Mouse (Mus musculus): ENCODE measurements at regions not wholly inside any gene's neighbourhood (a gene's known extent, or its start where the extent isn't known, plus 50 kb on each side); places are given as distances from the start of the nearest gene placed in this dataset.

DNA sequence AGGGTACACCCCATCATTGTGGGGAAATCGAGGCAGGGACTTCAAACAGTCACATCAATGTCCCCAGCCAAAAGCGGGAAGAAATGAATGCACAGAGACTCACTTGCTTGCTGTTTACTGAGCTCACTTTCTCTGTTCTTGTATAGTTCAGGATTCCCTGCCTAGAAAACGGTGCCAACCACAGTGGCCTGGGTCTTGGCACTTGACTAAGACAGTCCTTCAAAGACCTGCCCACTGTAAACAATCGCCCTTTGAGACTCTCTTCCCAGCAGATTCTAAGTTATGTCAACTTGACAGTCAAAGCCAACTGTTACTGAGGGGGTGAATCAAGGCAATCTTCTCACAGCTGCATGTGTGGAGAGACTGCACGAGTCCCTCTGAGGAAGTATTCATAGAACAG, 76.8 kb upstream of the Kcnj15 start:
- in situ Hi-C loops (cut with MboI; ENCODE audit: low pct_unique_long_range_greater_than_20kb in 1 of 2, low sequenced_read_pairs in 2 of 2, unreplicated experiment in 1 of 2), result no loop called here

DNA sequence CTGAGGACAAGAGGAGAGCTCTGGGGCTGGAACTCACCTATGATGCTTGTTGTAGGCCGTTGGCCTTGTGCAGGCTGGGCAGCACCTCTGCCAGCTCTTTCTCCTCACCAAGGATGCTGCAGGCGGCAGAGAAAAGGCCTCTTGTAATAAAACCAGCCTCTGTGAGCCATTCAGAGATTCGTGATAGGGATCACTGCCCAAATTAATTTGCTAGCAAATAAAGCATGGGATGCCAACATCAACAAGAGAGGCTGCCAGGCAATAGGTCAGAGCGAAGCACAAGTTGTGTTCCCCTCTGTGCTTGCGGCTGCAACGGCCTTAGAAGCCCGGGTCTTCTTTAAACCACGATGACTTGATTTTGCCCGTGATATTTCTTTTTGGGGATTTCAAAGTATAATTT, 72.0 kb upstream of the Kcnj15 start:
- in situ Hi-C loops (cut with MboI; ENCODE audit: low pct_unique_long_range_greater_than_20kb in 1 of 2, low sequenced_read_pairs in 2 of 2, unreplicated experiment in 1 of 2), result no loop called here

DNA sequence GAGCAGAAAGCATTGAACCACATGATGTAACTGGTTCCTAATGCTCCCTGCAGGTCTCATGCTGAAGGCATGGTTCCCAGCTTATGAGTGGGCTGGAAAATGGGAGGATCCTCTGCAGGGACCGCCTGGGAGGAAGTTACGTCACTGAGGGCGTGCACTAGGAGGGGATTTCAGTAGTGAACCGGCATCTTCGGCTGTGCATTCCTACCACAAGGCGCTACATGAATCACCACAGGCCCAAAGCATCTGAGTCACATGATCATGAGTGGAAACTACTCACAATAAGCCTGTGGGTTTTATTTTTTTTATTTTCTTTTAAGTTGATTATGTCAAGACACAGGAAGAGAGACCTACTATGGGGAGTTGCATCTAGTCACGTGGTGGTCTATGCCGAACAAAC, 68.2 kb upstream of the Kcnj15 start:
- in situ Hi-C loops (cut with MboI; ENCODE audit: low pct_unique_long_range_greater_than_20kb in 1 of 2, low sequenced_read_pairs in 2 of 2, unreplicated experiment in 1 of 2), result no loop called here

DNA sequence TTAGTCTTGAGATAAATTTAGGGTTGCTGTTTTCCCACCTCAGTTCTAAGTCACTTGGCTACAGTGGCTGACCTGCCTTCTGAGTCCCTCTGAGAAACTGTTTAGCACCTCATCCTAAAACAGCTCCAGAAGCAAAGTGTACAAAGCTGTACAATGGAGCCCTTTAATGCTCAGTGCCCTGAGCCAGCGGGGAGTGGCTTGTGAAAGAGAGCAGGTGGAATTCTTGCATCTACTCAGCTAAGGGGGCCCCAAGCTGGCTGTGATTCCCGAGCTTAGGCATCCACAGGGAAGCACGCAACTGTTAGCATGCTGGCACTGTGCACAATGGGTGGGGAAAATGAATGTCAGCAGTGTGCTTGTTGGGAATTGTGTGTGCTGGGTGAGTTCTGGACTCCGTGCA, 63.2 kb upstream of the Kcnj15 start:
- in situ Hi-C loops (cut with MboI; ENCODE audit: low pct_unique_long_range_greater_than_20kb in 1 of 2, low sequenced_read_pairs in 2 of 2, unreplicated experiment in 1 of 2), result no loop called here

DNA sequence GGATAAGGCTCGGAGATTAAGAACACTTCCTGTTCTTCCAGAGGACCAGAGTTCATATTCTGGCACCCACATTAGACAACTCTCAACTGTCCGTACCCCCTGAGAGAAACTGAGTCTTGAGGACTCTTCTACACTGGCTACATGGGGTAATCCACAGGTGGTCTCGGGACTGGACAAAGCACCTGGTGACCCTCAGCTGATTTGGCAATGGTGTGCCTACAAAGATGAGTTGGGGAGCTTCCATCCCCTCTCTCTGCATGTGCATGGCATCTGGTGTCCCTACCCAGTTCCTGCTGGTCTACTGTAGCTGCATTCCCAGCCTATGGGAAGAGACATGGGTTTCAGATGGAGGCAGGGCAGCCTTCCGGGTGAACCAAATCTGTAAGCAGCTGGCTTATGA, 61.2 kb upstream of the Kcnj15 start:
- in situ Hi-C loops (cut with MboI; ENCODE audit: low pct_unique_long_range_greater_than_20kb in 1 of 2, low sequenced_read_pairs in 2 of 2, unreplicated experiment in 1 of 2), result no loop called here

DNA sequence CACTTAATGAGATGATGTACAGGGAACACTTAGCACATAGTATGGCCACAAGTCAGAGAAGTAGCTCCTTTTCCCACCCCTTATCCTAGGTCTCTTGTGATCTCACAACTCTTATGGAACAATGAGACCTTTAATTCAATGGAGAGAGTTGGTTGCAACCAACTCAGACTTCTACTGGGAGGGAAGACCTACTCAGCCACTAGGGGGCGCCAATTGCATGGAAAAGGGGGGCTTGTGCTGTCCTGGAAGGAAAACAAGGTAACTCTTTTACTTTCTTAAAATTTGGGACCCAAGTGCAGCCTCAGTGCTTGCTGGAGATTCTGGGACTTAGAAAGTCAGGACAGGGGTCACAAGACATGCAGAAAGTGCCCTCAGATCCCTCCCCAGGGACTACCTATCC, 60.7 kb upstream of the Kcnj15 start:
- in situ Hi-C loops (cut with MboI; ENCODE audit: low pct_unique_long_range_greater_than_20kb in 1 of 2, low sequenced_read_pairs in 2 of 2, unreplicated experiment in 1 of 2), result no loop called here

DNA sequence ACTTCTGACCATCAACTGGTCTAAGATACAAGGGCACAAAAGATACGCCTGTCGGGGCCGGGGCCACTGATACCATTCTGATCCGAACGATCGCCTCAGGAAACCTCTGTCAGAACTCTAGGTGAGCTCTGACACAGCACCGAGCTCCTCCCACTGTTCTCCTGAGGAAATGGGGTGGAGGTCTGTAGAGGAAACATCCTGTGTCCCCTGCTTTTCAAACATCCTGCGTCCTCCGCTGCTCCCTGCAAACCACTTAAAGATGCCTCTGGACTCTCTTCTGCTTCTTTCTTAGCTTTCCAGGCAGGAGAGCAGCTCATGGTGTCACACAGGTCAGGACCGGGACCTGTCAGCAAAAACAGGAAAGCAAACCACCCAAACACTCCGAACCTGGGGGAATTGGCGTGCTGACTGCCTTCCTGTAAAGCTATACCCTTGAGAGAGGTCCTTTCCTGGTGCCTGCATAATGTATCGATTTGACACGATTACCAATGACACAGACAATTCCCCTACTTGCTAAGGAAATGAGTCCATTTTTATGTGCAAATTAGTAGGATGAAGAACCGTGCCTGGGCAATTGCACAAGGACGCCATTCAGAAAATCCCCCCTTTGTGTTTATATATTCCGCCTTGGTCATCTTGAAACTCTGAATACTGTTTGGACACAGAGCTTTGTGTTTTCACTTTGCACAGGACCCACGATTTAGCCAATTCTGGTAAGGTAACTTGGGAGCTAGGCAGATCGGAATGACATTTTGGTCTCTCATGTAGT, 58.4 kb upstream of the Kcnj15 start:
- in situ Hi-C loops (cut with MboI; ENCODE audit: low pct_unique_long_range_greater_than_20kb in 1 of 2, low sequenced_read_pairs in 2 of 2, unreplicated experiment in 1 of 2), result no loop called here

DNA sequence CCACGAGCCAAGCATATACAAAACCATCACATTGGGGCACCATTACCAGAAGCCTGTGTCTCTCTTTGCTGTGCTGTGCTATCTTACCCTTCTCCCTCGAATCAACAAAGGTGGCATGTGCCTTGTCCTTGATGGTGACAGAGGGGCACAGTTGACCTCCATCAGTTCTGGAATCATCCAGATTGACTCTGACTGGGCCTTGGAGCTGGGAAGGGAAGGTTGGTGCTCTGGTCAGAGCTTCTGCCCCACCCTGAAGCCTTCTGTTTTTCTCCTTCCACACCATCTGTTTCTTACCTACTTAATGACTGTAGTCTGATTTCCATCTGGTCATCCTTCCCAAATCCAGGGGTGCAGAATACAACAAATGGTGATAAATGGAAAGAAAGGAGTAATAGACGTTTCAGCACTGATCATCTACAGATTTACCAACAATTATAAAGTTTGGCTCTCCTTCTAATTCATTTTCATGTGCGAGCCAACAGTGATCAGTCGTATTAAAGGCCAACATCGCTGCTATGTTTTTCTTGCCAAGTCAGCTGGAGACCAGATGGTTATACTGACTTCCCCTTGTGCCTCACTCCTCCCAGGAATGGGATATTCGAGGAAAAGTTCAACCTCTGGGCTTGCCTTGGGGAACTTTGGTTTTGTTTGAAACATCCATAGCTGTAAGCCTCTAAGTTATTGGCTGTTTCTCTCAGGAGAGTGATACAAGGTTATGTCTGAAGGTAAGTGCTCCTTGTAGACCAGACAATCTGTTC, 55.1 kb upstream of the Kcnj15 start:
- in situ Hi-C loops (cut with MboI; ENCODE audit: low pct_unique_long_range_greater_than_20kb in 1 of 2, low sequenced_read_pairs in 2 of 2, unreplicated experiment in 1 of 2), result no loop called here

DNA sequence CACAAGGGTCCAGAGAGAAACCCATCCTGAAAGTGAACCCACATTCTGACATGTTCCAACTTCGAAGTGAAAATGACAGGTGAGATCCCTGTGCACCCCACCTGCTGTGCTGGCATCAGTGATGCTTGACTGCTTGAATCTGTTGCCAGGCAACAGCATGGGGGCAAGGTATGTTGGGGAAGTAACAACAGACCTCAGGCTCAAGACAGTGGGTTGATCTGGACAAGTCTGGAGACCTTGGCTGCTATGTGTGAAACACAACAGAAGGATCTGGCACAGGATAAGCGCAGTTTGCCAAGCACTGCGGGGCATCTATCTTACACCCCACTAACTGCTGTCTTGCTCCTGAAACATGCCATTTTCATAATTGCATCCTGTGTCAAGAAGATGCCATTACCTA, 54.3 kb upstream of the Kcnj15 start:
- in situ Hi-C loops (cut with MboI; ENCODE audit: low pct_unique_long_range_greater_than_20kb in 1 of 2, low sequenced_read_pairs in 2 of 2, unreplicated experiment in 1 of 2), result no loop called here

DNA sequence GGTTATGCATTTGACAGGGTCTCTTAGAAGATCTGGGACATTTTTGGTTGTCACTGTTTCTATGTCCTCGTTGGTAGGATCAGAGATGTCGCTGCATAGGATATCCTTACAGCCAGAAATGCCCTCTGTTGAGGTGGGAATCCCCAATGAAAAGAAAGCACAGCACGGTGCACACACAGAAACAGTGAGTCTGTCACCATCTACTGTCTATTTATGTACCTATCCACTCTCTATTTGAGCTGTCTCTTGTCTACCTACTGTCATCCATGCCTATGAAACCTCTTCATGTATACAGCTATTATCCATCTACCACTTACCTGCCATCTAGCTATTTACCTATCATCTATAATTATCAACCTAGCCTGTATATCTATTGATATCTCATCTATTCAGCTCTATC, 53.6 kb upstream of the Kcnj15 start:
- in situ Hi-C loops (cut with MboI; ENCODE audit: low pct_unique_long_range_greater_than_20kb in 1 of 2, low sequenced_read_pairs in 2 of 2, unreplicated experiment in 1 of 2), result no loop called here

DNA sequence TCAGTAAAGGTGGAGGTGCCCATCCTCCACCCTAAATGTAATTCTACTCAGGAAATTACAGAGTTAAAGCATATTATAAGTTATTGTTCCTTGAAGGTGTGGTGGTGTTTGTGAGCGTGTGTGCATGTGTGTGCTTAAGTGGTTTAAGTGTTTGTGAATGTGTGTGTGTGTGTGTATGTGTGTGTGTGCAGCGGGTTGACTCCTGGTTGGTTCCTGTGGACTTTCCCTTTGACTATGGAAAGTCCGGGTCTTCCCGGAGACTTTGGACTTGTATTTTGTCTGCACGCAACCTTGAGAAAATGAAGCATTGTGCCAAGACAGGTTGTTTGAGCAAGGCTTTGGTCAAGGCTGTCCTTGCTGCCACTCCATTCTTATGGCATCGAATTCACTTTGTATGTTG, 52.9 kb upstream of the Kcnj15 start:
- in situ Hi-C loops (cut with MboI; ENCODE audit: low pct_unique_long_range_greater_than_20kb in 1 of 2, low sequenced_read_pairs in 2 of 2, unreplicated experiment in 1 of 2), result no loop called here

DNA sequence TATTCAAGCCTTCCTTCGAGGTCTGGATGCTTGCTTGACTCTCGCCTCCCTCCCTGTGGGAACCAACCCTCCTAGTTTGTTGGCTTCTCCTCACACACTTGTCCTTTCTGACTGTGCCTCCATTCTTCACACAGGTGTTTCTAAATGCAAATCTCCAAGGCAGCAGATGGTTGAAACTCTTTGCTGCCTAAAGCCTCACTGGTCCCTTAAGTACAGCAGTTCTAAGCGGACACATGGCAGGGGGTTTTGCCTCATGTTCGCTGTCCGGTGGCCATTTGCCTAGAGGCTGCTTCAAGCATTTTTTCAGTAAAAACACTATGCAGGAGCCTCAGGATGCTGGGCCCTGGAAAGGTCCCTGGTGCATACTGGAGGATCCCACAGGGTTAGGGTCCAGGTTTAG, 50.9 kb upstream of the Kcnj15 start:
- in situ Hi-C loops (cut with MboI; ENCODE audit: low pct_unique_long_range_greater_than_20kb in 1 of 2, low sequenced_read_pairs in 2 of 2, unreplicated experiment in 1 of 2), result no loop called here

DNA sequence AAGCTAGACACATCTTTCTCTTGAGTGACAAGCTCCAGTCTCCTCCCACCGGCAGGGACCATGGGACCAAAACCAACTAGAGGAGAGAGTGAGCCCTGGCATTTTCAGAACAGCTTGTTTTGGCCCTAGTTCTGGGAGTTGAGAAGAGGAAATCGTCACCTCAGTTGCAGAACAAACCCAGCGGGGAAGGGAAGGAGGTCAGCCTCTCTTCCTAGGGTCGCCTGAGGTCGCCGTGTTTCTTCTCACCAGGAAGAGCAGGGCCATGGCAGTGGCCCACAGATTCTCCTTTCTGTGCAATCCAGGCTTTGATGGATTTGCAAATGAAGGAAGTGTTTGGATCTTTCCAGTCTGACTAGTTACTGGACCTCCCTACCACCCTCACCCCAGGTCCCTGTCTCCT, 49.8 kb upstream of the Kcnj15 start:
- in situ Hi-C loops (cut with MboI; ENCODE audit: low pct_unique_long_range_greater_than_20kb in 1 of 2, low sequenced_read_pairs in 2 of 2, unreplicated experiment in 1 of 2), result no loop called here

Measured in mouse embryonic stem cell (cell line).